Mouse (Mus musculus): ENCODE results near the gene Aox3. TPM values are rescaled to one million over a fixed set of nuclear protein-coding genes. Genes with fewer than 3 reads are reported as not detected.

Aox3 gene
- total RNA-seq, 2 experiments from 2014 or later, result 2.1 to 2.4 TPM

DNA sequence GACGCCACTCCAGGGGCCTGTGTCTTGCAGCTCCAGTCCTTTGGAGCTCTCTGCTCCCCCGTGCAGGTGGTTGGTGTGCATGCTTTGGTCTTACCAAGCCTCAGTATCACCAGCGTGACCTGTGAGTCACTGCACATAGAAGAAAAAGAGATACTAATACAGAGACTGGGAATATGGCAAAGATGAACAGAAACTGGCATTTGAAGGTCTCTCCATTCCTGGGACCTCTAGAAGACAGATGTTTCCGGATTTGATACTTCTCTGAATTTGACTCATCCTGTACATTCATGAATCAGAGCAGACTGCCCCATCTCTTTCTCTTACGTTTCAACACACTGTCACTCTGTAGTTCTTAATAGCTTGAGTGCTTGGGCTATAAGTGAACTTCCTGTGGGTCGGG lies 57.0 kb downstream of the Aox3 start:
- no peak for DNase-seq (ENCODE audit: extremely low spot score in 1 of 2, low spot score in 2 of 2)

DNA sequence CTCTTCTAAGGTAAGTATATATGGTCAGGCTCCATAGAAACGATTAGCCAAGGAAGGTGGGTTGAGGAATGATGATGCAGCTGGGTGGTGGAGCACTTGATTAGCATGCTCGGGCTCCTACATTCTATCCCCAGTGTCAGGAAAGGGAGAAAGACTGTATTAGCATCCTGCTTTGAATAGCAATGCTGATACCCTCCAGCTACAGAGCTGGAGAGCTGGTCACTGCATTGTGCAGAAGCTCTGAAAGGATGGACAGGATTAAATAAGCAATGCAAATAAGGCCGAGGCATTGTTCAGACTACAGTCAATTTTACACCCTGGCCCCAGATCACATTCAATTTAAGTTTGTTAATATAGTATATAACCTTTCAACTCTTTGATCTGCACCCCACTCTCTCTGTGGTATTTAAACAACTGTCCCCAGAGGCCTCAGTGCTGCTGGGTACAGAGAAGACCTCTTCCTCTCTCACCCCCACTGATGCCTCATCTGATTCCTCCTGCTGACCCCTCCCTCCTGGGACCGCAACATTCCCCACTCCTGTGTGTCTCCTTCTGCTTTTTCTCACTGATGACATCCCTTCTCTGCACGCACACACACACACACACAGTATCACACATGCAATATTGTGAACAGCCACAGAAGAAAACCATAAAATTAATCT lies 75.7 kb downstream of the Aox3 start:
- no peak for DNase-seq (ENCODE audit: extremely low spot score in 1 of 2, low spot score in 2 of 2)
- intact Hi-C loops (cut with DNase I), result no loop called here

More for the DNA sequence above, 57.0 kb downstream of the Aox3 start:
- intact Hi-C loops (cut with DNase I), result no loop called here

DNA sequence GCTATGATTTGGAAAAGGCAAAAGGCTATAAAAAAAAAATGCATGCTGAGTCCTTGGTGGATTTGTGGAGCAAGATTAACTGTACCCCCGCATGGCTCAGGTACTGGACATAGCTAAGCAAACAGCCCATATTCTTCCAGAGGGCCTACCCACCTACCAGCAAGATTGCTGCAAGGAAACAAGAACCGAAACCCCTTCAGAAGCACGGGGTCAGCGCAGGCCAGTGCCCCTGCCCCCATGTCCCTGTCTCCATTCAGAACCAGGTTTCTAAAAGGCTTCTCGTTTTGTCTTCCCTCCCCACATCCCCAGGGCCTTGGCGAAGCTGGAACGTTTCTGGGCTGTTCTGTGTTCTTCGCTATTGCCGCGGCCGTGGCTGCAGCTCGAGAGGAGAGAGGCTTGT lies 81.4 kb downstream of the Aox3 start:
- no peak for DNase-seq (ENCODE audit: extremely low spot score in 1 of 2, low spot score in 2 of 2)
- intact Hi-C loops (cut with DNase I), result no loop called here

DNA sequence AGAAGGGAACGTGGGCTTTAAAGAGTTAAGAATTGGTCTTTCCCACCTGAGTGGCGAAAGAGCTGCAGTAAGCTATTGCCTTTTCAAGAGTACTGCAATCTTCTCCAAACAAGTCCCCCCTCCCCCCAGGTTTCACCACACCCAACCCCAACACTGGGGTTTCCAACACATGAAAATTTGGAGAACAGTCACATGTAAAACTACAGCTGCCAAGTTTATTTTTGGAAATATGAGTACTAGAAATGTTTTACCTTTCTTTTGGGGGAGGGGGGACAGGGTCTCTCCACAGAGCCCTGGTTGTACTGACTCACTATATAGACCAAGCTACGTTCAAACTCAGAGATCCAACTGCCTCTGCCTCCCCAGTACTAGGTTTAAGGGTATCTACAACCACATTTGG lies 82.1 kb downstream of the Aox3 start:
- DNase-seq (ENCODE audit: extremely low spot score in 1 of 2, low spot score in 2 of 2), result no peak
- intact Hi-C loops (cut with DNase I), result no loop called here

DNA sequence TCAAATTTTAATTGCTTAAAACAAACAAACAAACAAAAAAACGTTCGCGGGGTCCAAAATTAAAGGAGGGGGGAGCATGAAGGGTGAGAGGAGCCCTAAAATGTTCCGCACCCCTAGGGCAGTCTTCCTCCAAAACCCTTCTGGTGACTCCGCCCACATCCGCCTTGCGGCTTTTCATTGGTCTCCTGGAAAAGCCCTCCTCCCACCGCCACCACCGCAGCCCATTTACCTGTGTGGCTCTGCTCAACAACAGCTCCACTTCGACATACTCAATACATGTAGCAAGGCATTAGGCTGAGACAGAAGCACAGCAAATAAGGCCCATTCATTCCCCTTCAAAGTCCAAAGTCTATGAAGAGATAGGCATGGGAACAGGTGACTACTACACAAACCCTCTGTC lies 82.6 kb downstream of the Aox3 start:
- intact Hi-C loops (cut with DNase I), result no loop called here
- no peak for DNase-seq (ENCODE audit: extremely low spot score in 1 of 2, low spot score in 2 of 2)

DNA sequence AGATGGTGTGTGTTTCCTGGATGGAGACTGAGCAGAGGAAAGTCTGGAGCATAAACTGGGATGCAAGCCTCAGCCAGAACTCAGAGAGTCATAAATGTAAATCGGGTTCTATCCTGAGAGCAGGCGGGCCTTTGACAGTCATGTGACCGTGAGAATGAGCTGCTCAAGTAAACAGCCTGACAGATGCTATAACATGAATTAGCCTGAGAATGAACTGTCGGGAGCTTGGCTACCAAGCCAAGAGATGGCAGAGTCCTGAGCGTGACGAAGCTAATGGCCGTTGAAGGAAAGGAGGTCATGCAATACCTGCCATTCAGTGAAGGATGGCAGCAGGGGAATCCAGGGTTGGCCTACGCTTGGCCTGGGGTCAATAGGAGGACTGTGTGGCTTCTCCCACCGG lies 84.1 kb downstream of the Aox3 start:
- no peak for DNase-seq (ENCODE audit: extremely low spot score in 1 of 2, low spot score in 2 of 2)
- intact Hi-C loops (cut with DNase I), result no loop called here

DNA sequence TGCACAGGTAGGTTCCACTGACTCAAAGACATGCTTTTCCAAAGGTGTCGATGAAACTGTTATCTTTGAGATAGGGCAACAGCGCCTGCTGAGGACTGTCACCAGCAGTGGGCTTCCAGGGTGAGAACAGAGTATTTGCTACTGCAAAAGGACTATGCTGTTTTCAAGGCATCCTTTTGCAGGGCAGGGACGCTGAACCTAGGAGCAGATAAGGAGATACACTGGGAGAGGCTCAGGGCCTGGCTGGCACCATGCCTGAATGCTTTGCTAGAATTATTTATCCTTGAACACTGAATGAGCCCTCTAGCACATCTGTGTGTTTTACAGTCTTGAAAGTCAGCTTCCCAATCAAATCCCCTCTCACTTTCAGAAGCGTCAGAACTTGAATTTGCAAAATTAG lies 85.5 kb downstream of the Aox3 start:
- DNase-seq (ENCODE audit: extremely low spot score in 1 of 2, low spot score in 2 of 2), result no peak
- intact Hi-C loops (cut with DNase I), result no loop called here

DNA sequence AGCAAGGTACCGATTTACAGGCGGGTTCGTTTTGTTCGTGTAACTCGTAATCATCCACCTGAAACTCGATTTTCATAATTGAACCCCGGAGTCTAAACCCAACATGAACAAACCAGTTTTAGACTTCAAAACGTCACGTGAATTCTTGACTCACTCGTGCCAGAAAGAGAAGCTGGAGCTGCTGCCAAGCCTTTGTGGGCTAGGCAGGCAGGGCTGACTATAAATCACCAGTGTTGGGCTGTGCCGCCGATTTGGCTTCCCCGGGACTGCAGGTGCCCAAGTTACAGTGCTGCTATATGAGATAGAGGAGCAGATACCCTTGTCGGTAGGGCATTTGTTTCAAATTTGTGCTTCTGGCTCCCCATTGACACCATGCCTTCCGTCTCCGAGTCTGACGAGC lies 97.3 kb downstream of the Aox3 start, which contains the start of gene Aox4:
Gene Aox4 (plus strand): TSS at position 195 of the 400 bp plus-strand sequence.
- peak; percentile 40 to 60 for DNase-seq (ENCODE audit: extremely low spot score in 1 of 2, low spot score in 2 of 2)

DNA sequence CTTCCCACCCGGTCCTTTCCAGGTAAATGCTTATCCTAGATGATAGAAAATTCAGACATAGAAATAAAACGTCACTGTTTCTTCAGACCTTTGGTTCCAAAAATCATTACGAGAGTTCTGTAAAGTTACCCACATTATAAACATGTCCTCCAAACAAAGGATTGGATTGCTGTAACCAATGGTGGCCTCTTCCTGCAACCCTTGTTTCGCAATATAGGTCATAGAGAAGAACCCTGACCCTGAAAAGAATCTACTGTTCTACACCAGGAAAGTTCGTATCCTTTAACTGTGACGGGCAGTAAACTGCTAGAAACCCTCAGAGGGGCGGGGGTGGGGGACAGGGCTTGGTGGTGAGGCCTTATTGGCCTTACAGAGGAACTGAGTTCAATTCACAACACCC lies 99.9 kb downstream of the Aox3 start:
- no peak for DNase-seq (ENCODE audit: extremely low spot score in 1 of 2, low spot score in 2 of 2)
- intact Hi-C loops (cut with DNase I), result no loop called here

More for the DNA sequence above, 97.3 kb downstream of the Aox3 start, which contains the start of gene Aox4:
- intact Hi-C loops (cut with DNase I), result no loop called here

DNA sequence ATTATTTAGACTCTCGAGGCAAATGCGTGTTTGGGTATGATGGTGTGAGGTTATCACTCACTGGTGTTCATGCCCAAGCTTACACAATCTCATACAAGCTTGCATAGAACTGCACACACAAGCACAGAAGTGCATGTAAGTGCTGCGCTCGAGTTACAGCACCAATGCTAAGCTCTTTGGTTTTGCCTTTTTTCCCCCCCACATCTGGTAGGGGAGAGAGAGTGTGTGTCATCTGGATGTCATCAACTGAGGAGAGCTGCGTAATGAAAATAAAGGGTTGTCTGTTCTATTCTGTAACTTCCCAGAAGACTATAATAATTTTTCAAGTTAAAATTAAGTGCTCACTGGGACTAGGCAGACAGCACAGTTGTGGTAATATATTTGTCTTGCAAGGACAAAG lies 100.9 kb downstream of the Aox3 start:
- DNase-seq (ENCODE audit: extremely low spot score in 1 of 2, low spot score in 2 of 2), result no peak
- intact Hi-C loops (cut with DNase I), result no loop called here

DNA sequence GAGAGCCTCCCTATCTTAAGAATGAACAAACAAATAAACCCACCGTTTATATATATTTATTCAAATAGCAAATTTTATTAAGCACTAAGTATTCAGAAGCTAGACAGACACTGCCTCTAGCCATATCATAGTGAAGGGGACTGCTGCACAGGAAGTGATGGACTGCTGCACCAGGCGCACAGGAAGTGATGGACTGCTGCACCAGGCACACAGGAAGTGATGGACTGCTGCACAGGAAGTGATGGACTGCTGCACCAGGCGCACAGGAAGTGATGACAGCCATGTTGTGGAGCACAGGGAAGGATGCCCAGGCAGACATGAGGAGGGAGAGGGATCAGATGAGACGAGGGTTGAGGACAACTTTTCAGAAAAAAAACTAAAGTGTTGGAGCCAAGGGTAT lies 102.4 kb downstream of the Aox3 start:
- intact Hi-C loops (cut with DNase I), result no loop called here
- DNase-seq (ENCODE audit: extremely low spot score in 1 of 2, low spot score in 2 of 2), result no peak

DNA sequence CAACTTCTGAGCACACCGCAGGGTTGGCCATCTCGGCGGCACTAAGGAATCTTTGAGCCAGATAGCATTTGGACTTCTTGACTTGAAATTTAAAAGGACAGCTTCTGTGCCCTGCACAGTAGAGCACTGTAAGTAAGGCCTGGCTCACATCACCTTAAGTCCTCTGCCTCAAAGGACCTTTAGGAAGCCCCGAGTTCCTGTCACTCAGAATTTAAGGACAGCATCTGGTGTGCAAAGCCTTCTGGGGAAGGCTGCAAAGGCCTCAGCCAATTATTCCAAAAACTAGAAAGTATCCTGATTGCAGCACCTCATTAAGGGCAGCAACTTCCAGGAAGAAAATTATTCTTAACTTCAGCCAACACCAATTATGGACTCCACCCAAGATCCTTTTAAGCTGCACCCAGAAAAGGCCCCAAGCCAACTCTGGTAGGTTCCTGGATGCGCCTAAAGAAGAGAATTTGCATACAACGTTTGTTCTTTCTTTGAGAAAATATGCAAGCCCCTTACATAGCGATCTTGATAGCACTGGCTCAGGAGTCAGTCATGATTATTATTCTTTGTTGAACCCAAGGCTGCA lies 103.1 kb downstream of the Aox3 start:
- intact Hi-C loops (cut with DNase I), result no loop called here
- DNase-seq (ENCODE audit: extremely low spot score in 1 of 2, low spot score in 2 of 2), result no peak

DNA sequence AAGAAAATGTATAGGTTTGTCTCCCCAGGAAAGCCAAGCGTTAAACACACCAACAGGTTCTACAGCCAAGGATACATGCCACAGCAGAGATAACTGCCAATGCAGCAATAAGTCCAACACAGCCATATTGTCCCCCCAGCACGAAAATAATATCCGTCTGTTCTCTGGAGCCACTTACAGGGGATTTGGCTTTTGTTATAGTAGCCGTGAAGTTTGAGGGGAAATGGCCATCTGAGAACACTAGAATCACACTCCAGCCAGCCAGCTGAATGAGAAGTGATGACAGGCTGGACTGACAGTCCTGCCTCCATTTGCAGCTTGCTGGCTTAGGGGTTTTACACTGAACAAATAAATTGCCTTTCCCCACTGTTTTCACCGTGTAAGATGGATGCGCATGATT lies 108.1 kb downstream of the Aox3 start:
- intact Hi-C loops (cut with DNase I), result no loop called here

DNA sequence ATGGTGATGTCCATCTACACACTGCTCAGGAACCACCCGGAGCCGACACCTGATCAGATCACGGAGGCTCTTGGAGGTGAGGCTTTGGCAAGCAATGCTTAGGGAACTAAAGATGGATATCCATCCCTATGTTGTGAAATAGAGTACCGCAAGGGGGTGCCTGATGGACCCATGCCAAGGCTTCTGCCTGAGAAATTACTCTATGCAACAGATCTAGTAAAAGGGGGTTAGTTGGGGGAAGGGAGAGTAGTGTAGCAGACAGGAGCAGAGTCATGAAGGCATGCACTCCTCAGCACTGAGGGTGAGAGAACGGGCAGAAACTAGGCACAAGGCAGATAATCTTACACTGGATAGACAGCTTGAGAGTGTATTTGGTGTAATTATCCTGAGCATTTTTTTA lies 108.9 kb downstream of the Aox3 start:
- intact Hi-C loops (cut with DNase I), result no loop called here
- DNase-seq (ENCODE audit: extremely low spot score in 1 of 2, low spot score in 2 of 2), result peak in 1 of 2 experiments; percentile 55

More for the DNA sequence above, 108.1 kb downstream of the Aox3 start:
- DNase-seq (ENCODE audit: extremely low spot score in 1 of 2, low spot score in 2 of 2), result no peak

DNA sequence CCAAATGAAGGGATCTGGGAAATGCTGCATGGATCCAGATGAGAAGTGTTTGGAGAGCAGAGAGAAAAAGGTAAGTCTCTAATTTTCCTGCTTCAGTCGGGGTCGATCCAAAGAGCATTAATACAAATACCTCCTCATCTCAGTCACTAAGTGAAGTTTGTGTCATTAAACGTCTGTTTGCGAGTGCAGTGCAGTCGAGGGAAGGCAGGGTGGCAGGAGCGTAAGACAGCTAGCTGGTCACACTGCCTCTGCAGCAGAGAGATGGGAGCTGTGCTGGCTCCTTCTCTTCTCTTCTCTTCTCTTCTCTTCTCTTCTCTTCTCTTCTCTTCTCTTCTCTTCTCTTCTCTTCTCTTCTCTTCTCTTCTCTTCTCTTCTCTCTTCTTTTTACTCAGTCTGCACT lies 115.2 kb downstream of the Aox3 start:
- intact Hi-C loops (cut with DNase I), result no loop called here
- no peak for DNase-seq (ENCODE audit: extremely low spot score in 1 of 2, low spot score in 2 of 2)

DNA sequence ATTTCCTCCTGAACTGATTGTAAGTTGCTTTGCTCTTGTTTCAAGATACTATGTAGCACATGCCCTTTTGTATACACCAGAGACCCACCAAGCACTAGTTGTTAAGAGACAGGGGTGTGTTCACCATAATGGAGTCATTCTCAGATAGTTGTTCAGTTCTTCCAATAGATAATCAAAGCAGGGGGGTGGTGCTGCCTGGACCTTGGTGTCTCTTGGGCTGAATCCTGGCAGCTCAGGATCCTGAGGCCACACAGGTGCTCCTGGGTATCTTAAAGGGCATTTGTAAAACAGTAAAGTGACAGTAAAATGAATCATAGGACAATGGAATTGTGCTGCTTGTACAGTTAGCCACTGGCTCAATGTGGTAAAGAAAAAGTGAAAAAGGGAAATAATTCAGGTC lies 116.0 kb downstream of the Aox3 start:
- no peak for DNase-seq (ENCODE audit: extremely low spot score in 1 of 2, low spot score in 2 of 2)
- intact Hi-C loops (cut with DNase I), result no loop called here

DNA sequence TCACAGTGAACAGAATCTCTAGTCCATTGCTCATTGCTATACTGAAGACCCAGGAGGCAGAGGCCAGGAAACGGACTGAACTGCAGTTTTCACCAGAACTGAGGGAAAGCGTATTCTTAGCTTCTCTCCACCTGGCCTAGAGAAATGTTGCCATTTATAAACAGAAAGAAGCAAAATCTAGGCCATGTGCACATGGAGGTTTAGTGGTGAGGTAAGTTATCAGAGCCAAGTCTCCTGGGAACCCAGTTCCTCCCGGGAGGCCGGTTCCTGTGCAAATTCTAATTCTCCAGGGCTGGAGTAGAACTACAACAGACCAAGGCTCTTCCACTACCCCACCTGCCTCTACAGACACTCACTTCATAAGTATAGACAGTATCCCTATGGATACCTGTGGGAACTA lies 116.8 kb downstream of the Aox3 start:
- no peak for DNase-seq (ENCODE audit: extremely low spot score in 1 of 2, low spot score in 2 of 2)
- intact Hi-C loops (cut with DNase I), result no loop called here

DNA sequence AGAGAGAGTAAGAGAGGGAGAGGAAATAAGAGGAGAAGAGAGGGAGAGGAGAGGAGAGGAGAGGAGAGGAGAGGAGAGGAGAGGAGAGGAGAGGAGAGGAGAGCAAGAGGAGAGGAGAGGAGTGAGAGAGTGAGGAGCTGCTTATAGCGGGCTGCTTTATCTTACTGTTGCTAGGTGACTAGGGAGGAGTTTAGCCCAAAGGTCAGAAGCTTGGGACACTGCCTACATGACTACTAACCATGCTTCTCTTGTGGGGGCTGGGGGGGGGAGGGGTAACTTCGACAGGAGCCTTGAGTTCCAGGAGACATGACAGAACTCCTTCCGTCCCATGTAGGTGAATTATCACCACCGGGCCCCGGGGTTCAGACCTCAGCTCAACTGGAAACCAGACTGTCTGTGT lies 117.6 kb downstream of the Aox3 start:
- DNase-seq (ENCODE audit: extremely low spot score in 1 of 2, low spot score in 2 of 2), result no peak
- intact Hi-C loops (cut with DNase I), result no loop called here

DNA sequence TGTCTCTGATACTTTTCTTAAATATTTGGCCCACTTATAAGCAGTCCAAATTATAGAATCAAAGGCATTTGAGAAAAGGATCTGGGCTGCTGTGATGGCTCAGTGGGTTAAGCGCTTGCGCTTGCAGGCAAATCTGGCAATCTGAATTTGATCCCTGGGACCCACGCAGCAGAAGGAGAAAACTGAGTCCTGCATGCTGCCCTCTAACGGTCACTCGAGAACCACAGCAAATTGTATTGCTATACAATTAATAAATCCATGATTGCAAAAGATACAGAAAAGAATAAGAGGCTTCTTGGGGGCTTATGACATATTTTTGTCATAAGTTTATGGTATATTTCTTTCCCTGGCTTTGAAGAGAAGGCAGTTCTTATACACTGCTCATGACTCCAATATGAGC lies 122.5 kb downstream of the Aox3 start:
- intact Hi-C loops (cut with DNase I), result no loop called here
- no peak for DNase-seq (ENCODE audit: extremely low spot score in 1 of 2, low spot score in 2 of 2)

DNA sequence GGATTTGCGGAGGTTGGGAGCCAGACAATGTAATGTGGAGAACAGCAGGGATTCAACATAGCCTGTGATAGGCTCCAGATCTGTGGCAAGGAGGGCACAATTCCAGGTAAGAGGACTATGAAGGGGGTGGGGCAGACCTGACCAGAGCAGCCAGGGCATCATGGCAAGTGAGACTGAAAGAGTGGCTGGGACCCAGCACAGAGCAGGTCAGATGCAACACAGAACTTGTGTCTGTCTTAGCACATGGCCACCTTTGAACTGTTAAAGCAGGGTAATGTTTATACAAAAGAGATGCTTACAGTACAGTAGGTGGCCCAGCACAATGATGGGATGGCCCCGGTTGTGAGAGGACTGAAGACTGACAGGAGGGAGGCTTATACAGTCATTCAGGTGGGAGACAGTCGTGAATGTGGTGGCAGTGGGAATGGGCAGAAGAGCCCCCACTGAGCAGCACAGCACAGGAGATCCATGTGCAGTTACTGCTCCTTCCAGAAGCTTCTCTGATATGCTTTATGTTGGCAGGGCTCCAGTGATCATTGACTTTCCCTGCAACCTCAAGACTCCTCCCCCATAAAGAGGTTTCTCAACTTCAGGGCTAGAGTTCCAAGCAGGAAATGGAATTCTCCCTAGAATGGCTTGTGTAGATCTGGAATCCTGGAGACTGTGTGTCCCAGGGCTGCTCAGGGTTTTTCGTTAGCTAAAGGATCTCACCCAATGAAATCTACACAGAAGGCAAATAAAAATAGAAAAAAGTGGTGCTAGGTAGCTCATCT lies 124.8 kb downstream of the Aox3 start:
- intact Hi-C loops (cut with DNase I), result no loop called here
- no peak for DNase-seq (ENCODE audit: extremely low spot score in 1 of 2, low spot score in 2 of 2)

Data from left cerebral cortex, postnatal 10 days (tissue).